Mouse (Mus musculus): Measurements from ENCODE around the gene Fam217a.

DNA sequence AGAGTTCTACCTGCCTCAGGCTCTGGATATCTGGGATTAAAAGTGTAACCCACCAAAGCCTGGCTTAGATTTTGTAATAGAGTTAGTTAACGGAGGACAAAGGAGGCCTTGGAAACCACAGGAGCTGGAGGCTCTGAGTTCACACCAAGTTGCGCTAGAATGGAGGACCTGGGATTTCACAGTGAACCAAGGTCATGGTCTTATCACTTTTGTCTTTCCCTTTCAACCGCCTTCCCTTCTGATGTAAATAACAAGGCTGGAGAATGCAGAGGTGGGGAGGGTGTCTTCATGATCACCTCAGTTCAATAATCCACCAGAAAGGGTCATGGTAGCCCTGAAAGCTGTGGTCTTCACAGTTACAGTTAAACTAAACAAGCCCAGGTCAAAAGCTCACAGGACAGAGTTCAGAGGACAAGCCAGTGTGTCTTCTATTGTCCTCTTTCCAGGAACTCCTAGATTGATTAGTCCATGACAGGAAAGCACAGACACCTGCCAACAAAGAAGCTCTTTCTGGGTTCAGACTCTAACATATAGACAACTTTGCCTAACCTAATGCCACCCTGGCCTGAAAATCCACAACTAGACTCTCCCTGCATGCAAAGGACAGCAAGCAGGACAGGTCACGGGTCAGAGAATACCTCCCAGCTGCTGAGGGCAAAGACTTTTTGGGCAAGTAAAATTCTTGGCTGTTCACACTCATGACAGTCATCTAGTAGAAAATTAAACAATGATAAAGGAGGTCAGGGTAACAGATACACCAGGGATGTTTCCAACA, 37.1 kb upstream of the Fam217a start:
- TF ChIP-seq POU5F1 (IDR thresholded peaks at IDR 0.05; ENCODE audit: borderline replicate concordance, low read length) (no peak), CTCF (conservative IDR thresholded peaks at IDR 0.05; ENCODE audit: low read length) (no peak)

All from E14TG2a.4 (cell line).